Mouse (Mus musculus) liver (tissue): Measurements from ENCODE around the gene Ptpn11.

ENCODE experiments used
- DNase-seq: peaks from one replicate; pipeline ENCODE4 v3.0.0-alpha.2; 2020; ENCODE audit warnings: mixed read lengths

Gene Ptpn11

GRCm38 (mm10) chr5:121124208-121125185, 66.7 kb downstream of the Ptpn11 start:
- no peak for DNase-seq

GRCm38 (mm10) chr5:121123399-121123798, 67.8 kb downstream of the Ptpn11 start:
- no peak for DNase-seq

GRCm38 (mm10) chr5:121122577-121122976, 68.6 kb downstream of the Ptpn11 start:
- DNase-seq: no peak

GRCm38 (mm10) chr5:121122036-121122435, 69.2 kb downstream of the Ptpn11 start:
- no peak for DNase-seq

GRCm38 (mm10) chr5:121119331-121120034, 71.7 kb downstream of the Ptpn11 start:
- DNase-seq: no peak

GRCm38 (mm10) chr5:121118345-121118744, 72.9 kb downstream of the Ptpn11 start:
- DNase-seq: no peak

- DNase-seq: no peak
These were observed 74.3 kb downstream of the Ptpn11 start for GRCm38 (mm10) chr5:121116941-121117340.

GRCm38 (mm10) chr5:121115391-121116157, 75.6 kb downstream of the Ptpn11 start:
- no peak for DNase-seq

GRCm38 (mm10) chr5:121114151-121114550, 77.0 kb downstream of the Ptpn11 start:
- no peak for DNase-seq

GRCm38 (mm10) chr5:121112390-121112789, 78.8 kb downstream of the Ptpn11 start:
- DNase-seq: peak; percentile 24

- DNase-seq: no peak
These were observed 79.9 kb downstream of the Ptpn11 start for GRCm38 (mm10) chr5:121111106-121111915.

- DNase-seq: no peak
These were observed 82.0 kb downstream of the Ptpn11 start for GRCm38 (mm10) chr5:121109185-121109584.

- DNase-seq: no peak
These were observed 84.3 kb downstream of the Ptpn11 start for GRCm38 (mm10) chr5:121106913-121107312.

- DNase-seq: no peak
These were observed 90.2 kb downstream of the Ptpn11 start for GRCm38 (mm10) chr5:121100886-121101580.

GRCm38 (mm10) chr5:121100095-121100494, 91.1 kb downstream of the Ptpn11 start:
- DNase-seq: no peak

- DNase-seq: no peak
These were observed 93.2 kb downstream of the Ptpn11 start for GRCm38 (mm10) chr5:121097970-121098369.

- no peak for DNase-seq
These were observed 94.5 kb downstream of the Ptpn11 start for GRCm38 (mm10) chr5:121096744-121097143.

- no peak for DNase-seq
These were observed 97.9 kb downstream of the Ptpn11 start for GRCm38 (mm10) chr5:121093281-121093680.

GRCm38 (mm10) chr5:121089660-121090059, 101.5 kb downstream of the Ptpn11 start:
- DNase-seq: no peak

GRCm38 (mm10) chr5:121087733-121088132, 103.5 kb downstream of the Ptpn11 start:
- no peak for DNase-seq

GRCm38 (mm10) chr5:121082605-121083004, 108.6 kb downstream of the Ptpn11 start:
- no peak for DNase-seq
